Mouse (Mus musculus) stomach, embryonic 16.5 days (tissue): Measurements from ENCODE around the gene Tesk2. TPM values are rescaled to one million over a fixed set of nuclear protein-coding genes. Genes with fewer than 3 reads are reported as not detected.

Source experiments
- ATAC-seq: fragments of 200-750 bp; cut with Nextera tagmentation; 2 replicates; pipeline ENCODE4 v1.8.0; 2017; ENCODE audit warnings: moderate number of reproducible peaks, moderate TSS enrichment; ENCODE audit not compliant: insufficient read depth, low FRiP score
- H3K27ac ChIP-seq: fragments of 300-500 bp; sonication (generic); 2 replicates; pipeline ENCODE4 v1.5.1; 2014; ENCODE audit warnings: low read length
- H3K27me3 ChIP-seq: fragments of 300-500 bp; sonication (generic); 2 replicates; pipeline ENCODE4 v1.6.1; 2014; ENCODE audit warnings: low read length, control low read depth, mixed read lengths; ENCODE audit not compliant: control insufficient read depth, insufficient read depth
- H3K36me3 ChIP-seq: fragments of 300-500 bp; sonication (generic); 2 replicates; pipeline ENCODE4 v1.6.1; 2014; ENCODE audit warnings: low read length; ENCODE audit not compliant: control insufficient read depth, insufficient read depth
- H3K4me1 ChIP-seq: fragments of 300-500 bp; sonication (generic); 2 replicates; pipeline ENCODE4 v1.6.1; 2014; ENCODE audit warnings: low read length, control low read depth, mixed read lengths; ENCODE audit not compliant: control insufficient read depth, insufficient read depth
- H3K4me2 ChIP-seq: fragments of 300-500 bp; sonication (generic); 2 replicates; pipeline ENCODE4 v1.6.1; 2014; ENCODE audit warnings: low read depth, low read length, mixed read lengths
- H3K4me3 ChIP-seq: fragments of 300-500 bp; sonication (generic); replicated peaks from 2 replicates; pipeline ENCODE4 v1.5.1; 2014; ENCODE audit warnings: mild to moderate bottlenecking, low read length
- H3K9ac ChIP-seq: fragments of 300-500 bp; sonication (generic); 2 replicates; pipeline ENCODE4 v1.6.1; 2014; ENCODE audit warnings: low read length
- H3K9me3 ChIP-seq: fragments of 300-500 bp; sonication (generic); replicated peaks from 2 replicates; pipeline ENCODE4 v1.6.1; 2016; ENCODE audit warnings: low read length, control low read depth; ENCODE audit not compliant: control insufficient read depth
- WGBS: fragments of 180-500 bp; shearing (Covaris S2); extraction: QIAGEN DNeasy Blood & Tissue Kit; methylation state at CpG from one replicate; pipeline ENCODE4 v1.1.7; 2014; 5-methylcytosine and 5-hydroxymethylcytosine counted together
- polyA plus RNA-seq: library from polyadenylated mRNA; unstranded; fragments of >200 nt; fragmentation: Nextera tagmentation; extraction: Ambion mirVana; gene quantifications from 2 replicates; pipeline ENCODE4 v1.2.1, GENCODE M21; 2015

Gene Tesk2
- polyA plus RNA-seq, 1 experiment from 2014 or later: 7.6 TPM

DNA sequence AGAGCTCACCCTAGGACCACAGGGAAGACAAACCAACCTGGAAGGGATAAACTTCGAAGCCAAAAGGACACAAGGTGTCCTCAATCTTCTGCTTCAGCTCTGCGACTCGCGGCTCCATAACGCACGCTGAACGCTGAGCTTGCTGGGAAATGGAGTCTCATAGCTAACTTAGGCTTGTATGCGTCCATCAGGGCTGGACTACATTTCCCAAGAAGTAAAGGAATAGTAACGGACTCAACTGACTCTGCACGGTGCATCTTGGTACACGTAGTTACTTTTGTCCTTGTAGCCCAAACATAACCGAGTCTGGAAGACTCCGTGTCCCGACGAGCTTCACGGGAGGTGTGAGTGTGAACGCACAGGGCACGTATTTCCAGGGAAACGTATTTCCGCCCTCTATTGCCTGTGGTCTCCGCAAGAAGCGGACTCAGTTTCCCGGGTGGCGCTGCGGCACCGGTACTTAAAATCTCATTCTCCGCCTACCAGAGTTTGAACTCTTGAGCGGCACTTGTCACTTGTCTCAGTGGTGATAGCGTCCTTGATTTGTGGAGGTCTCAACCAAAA lies 12.5 kb upstream of the Tesk2 start, which contains the start of the genes Mmachc and Ccdc163:
Gene Mmachc, minus strand, starts transcription at position 206 of the 564 bp plus-strand sequence.
Gene Ccdc163, plus strand, starts transcription at position 309 of the 564 bp plus-strand sequence.
- Histone ChIP-seq H3K9me3 (no peaks in the 10 kb centered on the region), H3K4me1 (0 out of 2 replicates have a peak, but pooled peaks cover 4% of the 10 kb centered on the region), H3K27ac (no peak within 1 kb of the TSS), H3K4me3 (peak within 1 kb of the TSS; percentile 63), H3K27me3 (no peaks in the 10 kb centered on the region), H3K36me3 (0 out of 2 replicates have a peak, but pooled peaks cover 2% of the 10 kb centered on the region), H3K4me2 (peak within 1 kb of the TSS; percentile 82), H3K9ac (peak within 1 kb of the TSS; percentile 71)
- WGBS: under 1% methylated on average over 29 of the region's 29 CpGs
- peak; percentile 99 for ATAC-seq

DNA sequence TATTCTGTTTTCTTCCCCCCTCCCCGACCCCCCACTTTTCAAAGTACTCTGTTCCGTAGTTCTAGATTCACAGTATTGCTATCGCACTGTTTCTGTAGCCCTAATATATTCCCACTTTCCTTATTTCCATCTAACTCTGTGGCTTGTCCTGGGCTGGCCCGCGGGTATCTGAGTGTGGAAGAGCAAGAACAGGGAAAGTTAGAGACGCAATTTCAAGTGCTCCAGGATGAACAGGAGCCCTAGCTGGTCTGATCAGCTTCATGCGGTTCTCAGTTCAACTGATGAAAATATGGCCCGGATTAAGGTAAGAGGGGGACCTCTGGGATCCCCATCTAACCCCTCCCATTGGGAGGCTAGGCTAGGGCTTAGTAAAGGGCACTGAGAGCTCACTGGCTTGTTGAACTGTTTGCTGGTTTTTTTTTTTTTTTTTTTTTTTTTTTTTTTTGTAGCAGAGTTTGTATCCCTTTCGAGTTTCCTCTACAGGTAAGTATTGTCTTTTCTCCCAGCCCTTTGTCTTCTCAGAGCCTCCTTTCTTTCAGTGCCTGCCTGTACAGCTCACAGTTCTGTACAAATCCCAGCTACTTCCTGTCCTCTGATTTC lies 11.9 kb upstream of the Tesk2 start:
- peak overlapping the region; percentile 82 for H3K4me2 ChIP-seq
- 5% methylated on average over 9 of the region's 9 CpGs for WGBS
- peak overlapping the region; percentile 67 for H3K9ac ChIP-seq
- H3K9me3 ChIP-seq: no peaks in the 10 kb centered on the region
- peak overlapping the region; percentile 63 for H3K4me3 ChIP-seq
- H3K27me3 ChIP-seq: no peaks in the 10 kb centered on the region
- H3K4me1 ChIP-seq: 0 out of 2 replicates have a peak, but pooled peaks cover 4% of the 10 kb centered on the region
- no peak overlapping the region for H3K27ac ChIP-seq
- no peak for ATAC-seq
- H3K36me3 ChIP-seq: no peaks in the 10 kb centered on the region

DNA sequence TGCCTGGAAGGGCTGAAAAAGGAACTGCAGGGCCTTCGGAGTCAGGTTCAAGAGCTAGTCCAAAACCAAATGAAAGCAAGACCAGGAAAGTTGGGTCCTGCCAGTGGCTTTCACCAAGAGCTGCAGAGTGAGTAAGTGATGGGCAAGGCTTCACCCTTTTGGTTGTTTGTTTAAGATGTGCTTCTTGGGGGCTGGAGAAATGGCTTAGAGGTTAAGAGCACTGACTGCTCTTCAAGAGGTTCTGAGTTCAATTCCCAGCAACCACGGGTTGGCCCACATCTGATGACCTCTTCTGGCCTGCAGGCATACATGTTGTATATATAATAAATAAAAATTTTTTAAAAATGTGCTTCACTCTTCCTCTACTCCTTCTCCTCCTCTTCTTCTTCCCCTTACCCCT lies 10.6 kb upstream of the Tesk2 start:
- no peaks in the 10 kb centered on the region for H3K9me3 ChIP-seq

DNA sequence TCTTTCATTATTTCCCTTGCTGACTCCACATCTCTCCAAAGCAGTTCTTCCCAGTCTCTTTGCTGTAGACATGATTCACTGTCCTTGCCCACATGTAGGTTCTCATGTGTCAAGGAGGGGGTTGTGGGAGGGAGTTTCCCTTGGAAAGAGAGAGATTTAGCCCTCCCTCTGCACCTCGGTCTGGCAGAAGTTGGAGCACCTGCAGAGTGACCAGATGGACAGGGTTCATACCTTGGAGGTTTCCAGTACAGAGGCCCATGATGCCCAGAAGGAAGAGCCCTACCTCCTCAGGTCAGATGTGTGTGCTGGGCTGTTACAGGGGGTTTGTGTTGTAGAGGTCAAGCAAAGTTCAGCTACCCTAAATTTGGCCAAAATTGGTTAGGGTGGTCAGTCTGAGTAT lies 8.2 kb upstream of the Tesk2 start:
- Histone ChIP-seq H3K4me1 (0 out of 2 replicates have a peak, but pooled peaks cover 2% of the 10 kb centered on the region), H3K4me2 (no peak overlapping the region), H3K4me3 (no peak overlapping the region), H3K27ac (no peak overlapping the region), H3K27me3 (no peaks in the 10 kb centered on the region), H3K9me3 (no peaks in the 10 kb centered on the region), H3K36me3 (no peaks in the 10 kb centered on the region), H3K9ac (no peak overlapping the region)
- no peak for ATAC-seq
- WGBS: 70% methylated on average over 1 of the region's 1 CpGs

More for the DNA sequence above, 10.6 kb upstream of the Tesk2 start:
- Histone ChIP-seq H3K27ac (no peak overlapping the region), H3K36me3 (no peaks in the 10 kb centered on the region), H3K4me3 (no peak overlapping the region), H3K9ac (no peak overlapping the region), H3K4me2 (no peak overlapping the region), H3K27me3 (no peaks in the 10 kb centered on the region), H3K4me1 (0 out of 2 replicates have a peak, but pooled peaks cover 4% of the 10 kb centered on the region)
- no peak for ATAC-seq
- WGBS: 88% methylated on average over 2 of the region's 2 CpGs

DNA sequence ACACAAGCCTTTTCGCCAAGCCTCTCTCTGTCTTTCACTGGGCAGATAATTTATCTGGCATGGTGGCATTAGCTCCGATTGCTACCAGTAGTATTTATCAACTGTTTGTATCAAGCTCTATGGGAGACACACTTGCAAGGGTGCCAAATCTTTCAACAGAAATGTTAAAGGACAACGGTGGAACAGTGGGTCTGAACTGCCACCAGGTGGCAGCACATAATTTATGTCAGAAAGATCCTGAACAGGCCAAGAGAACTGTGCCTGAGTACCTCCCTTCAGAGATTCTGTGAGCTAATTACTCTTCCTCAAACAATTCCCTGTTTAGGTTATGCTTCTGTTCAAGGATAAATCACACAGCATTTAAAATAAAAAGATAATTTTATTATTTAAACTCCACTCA lies 1.4 kb upstream of the Tesk2 start:
- ATAC-seq: no peak
- Histone ChIP-seq H3K4me3 (no peak overlapping the region), H3K36me3 (no peaks in the 10 kb centered on the region), H3K27me3 (no peaks in the 10 kb centered on the region), H3K9ac (no peak overlapping the region), H3K4me1 (peaks cover 8% of the 10 kb centered on the region), H3K4me2 (no peak overlapping the region), H3K27ac (no peak overlapping the region), H3K9me3 (no peaks in the 10 kb centered on the region)
- WGBS: 10% methylated on average over 3 of the region's 3 CpGs

DNA sequence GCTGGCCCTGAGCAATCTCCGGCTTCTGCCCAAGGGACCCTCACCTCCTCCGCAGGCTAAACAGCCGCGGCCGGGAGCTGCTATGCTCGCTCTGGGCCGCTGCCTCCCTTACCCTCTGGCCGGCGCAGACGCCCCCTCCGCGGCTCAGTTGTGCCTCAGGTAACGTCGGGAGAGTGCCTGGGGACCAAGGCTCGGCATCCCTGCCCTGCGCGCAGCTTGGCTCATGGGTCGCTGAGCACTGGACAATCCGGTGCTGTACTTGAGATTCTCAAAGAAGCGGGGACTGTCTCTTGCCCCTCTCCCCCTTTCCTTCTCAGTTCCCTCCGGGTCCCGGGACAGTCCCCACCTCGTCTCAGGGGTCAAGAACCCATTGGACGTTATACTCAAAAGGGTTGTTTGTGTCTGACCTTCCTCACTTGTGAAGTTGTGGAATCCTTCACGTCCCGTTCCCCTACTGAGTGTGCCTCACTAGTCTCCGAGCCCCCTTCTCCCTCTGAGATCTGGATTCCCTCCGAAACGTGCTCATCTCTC lies 415 bp downstream of the Tesk2 start:
- no peaks in the 10 kb centered on the region for H3K36me3 ChIP-seq
- under 1% methylated on average over 29 of the region's 29 CpGs for WGBS
- peak overlapping the region; percentile 73 for H3K4me2 ChIP-seq
- peak overlapping the region; percentile 85 for H3K27ac ChIP-seq
- H3K27me3 ChIP-seq: no peaks in the 10 kb centered on the region
- peak overlapping the region; percentile 99 for H3K4me3 ChIP-seq
- H3K4me1 ChIP-seq: peaks cover 16% of the 10 kb centered on the region
- H3K9me3 ChIP-seq: no peaks in the 10 kb centered on the region
- ATAC-seq: no peak
- H3K9ac ChIP-seq: peak overlapping the region; percentile 94

DNA sequence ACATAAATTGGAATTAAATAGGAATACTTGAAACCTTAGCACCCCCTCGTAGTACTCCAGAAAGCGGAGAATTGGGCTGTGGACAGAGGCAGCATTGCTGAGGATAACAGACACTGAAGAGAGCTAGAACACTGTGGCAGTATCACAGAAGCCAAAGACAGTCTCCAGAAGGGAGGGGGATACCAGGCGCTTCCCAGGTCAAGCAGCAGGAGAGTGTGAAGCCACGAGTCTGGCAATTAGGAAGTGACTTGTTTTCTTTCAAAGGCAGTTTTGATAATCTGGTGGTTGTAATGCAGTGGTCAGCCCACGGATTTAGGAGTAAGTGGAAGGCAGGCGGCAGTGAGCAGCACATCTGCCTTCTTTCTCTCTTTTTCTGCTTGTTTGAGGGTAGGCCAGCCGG lies 1.5 kb downstream of the Tesk2 start:
- Histone ChIP-seq H3K27me3 (no peaks in the 10 kb centered on the region), H3K27ac (no peak overlapping the region), H3K36me3 (no peaks in the 10 kb centered on the region), H3K9me3 (no peaks in the 10 kb centered on the region), H3K4me2 (peak overlapping the region; percentile 73), H3K9ac (0 out of 2 replicates have a peak overlapping the region, but pooled peaks have one; percentile 2), H3K4me3 (peak overlapping the region; percentile 99), H3K4me1 (peaks cover 16% of the 10 kb centered on the region)
- 51% methylated on average over 7 of the region's 7 CpGs for WGBS
- no peak for ATAC-seq

DNA sequence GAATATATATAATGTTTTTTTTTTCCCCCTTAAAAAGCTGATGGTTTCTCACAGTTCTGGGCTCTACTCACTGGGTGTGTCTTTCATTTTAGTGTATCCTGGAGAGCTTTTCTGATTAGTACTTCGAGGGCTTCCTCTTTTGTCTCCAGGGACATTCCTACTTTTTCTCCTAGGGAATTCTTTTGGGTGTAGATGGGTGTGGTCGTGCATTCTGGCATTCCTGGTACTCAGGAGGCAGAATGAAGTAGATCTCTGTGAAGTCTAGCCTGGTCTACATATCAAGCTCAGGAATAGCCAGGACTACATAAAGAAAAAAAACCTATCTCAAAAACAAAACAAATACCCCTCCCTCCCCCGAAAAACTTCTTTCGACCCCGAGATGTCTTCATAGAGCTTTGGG lies 4.7 kb downstream of the Tesk2 start:
- no peak overlapping the region for H3K4me2 ChIP-seq
- peaks cover 11% of the 10 kb centered on the region; the same call in 1 of the 2 replicates for H3K4me1 ChIP-seq
- no peaks in the 10 kb centered on the region for H3K27me3 ChIP-seq
- no peaks in the 10 kb centered on the region for H3K36me3 ChIP-seq
- no peak overlapping the region for H3K27ac ChIP-seq
- H3K4me3 ChIP-seq: no peak overlapping the region
- H3K9me3 ChIP-seq: no peaks in the 10 kb centered on the region
- 73% methylated on average over 5 of the region's 5 CpGs for WGBS
- H3K9ac ChIP-seq: no peak overlapping the region
- no peak for ATAC-seq

DNA sequence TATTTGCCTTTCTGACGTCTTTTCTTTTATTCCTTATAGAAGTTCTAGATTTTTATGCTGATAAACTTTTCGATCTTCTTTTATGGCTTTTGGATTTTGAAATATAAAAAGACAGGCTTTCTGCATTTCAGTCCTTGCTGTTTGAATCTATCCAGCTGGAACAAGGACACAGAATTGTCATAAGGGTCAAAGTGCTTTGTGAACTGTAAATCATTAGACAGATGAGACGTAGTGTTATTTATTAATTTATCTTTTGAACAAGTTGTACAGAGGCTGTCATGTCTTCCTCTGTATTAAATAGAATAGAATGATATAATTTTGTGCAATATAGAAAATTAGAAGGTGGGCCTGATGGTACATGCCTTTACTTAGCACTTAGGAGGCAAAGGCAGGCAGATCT lies 6.7 kb downstream of the Tesk2 start:
- Histone ChIP-seq H3K4me1 (peaks cover 7% of the 10 kb centered on the region; the same call in 1 of the 2 replicates), H3K27me3 (no peaks in the 10 kb centered on the region), H3K9ac (no peak overlapping the region), H3K4me2 (no peak overlapping the region), H3K36me3 (no peaks in the 10 kb centered on the region), H3K4me3 (no peak overlapping the region), H3K27ac (no peak overlapping the region), H3K9me3 (no peaks in the 10 kb centered on the region)
- ATAC-seq: no peak
- 59% methylated on average over 3 of the region's 3 CpGs for WGBS
